Mouse (Mus musculus): ENCODE measurements around the gene Cox6a2.

The Cox6a2 gene

DNA sequence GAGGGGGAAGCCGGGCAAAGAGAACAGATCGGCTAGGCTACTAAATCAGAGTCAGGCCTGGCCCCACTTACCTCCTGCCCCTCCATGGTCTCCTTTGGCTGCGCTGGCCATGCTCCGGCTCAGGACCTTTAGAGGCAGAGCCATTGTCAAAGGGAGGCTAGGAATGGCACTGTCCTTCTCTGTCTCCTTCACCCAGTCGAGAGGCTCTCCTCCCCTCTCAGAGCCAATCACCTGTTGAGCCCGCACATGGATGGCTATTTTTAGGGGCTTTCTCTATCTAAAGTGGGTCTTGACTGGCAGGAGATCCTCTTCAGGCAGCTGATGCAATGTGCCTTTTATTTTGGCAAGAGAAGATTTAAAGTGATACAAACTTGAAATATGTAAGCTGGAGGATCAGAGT, at the start of gene Cox6a2:
Gene Cox6a2, minus strand, starts transcription at position 236 of the 400 bp plus-strand sequence.
- no peak for DNase-seq

DNA sequence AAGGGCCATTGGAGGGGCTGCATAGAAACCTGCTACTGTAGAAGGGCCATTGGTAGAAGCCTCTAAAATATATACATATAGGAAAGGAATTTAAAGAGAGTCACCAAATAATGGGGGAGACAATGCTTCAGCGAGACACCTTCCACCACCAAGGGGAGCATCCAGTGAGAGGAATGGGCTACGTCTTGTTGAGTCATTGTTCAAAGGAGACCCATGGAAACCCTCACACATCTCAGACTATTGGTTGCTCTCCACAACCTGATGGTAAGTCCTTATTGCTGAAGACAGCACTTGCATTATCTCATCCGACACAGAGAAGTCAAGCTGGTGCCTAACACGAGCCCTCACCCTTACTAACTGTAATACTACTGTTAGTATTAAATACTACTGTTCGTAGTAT, 49.6 kb upstream of the Cox6a2 start:
- no peak for DNase-seq

DNA sequence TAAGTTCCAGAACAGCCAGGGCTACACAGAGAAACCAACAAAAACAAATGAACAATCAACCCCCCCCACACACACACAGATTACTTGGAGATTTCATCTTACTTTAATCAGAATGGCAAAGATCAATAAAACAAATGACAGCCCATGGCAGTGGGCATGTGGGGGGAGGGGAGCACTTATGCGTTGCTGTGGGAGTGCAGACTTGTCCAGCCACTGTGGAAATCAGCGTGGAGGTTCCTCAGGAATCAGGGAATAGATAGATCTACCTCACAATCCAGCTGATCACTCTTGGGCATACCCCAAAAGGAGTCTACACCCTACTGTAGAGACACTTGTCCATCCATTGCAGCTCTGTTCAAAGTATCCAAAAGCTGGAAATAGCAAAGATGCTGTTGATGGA, 48.8 kb upstream of the Cox6a2 start:
- DNase-seq = no peak

- DNase-seq = no peak
Observed at GRCm38 (mm10) chr7:128252609-128253008, 46.4 kb upstream of the Cox6a2 start.

GRCm38 (mm10) chr7:128251946-128252345, 45.8 kb upstream of the Cox6a2 start:
- DNase-seq = no peak

GRCm38 (mm10) chr7:128249998-128250397, 43.8 kb upstream of the Cox6a2 start:
- no peak for DNase-seq

DNA sequence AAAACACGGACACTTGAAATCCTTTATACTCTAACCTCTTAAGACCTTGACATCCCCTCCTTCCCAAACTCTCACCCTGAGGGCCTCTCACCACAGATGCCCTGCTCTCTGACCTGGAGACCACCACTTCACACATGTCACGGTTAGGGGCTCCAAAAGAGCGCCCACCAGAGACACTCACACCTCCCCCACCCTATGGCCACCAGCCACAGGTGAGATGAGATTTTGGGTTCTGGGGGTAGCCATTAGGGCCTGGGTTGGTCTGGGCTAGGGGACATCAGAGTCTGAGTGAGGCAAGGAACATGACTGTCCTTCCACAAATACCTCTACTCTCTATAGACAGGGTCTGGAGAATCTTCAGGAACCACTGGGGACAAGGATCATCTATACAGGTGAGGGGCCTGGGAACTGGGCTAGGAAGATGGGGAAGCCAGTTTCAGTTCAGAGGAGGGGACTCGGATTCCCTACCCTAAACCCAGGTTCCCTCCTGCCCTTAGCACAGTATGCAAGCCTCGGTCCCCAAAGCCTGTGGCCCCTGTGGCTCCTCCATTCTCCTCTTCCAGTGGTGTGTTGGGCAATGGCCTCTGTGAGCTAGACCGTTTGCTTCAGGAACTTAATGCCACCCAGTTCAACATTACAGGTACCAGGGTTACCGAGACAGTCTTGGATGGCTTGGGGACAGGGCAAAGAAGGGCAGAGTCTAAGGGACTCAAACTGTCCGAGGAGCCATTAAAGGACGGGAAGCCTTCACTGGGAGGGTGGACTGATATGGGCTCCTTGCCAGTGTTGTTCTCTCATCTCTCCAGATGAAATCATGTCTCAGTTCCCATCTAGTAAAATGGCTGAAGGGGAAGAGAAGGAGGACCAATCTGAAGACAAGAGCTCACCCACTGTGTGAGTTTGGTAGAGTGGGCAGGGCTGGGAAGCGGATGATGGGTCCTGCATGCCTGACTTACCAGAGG, 42.2 kb upstream of the Cox6a2 start:
- DNase-seq = no peak

- peak; percentile 42 to 72 for DNase-seq
Observed at GRCm38 (mm10) chr7:128247443-128247842, 41.3 kb upstream of the Cox6a2 start.

- DNase-seq = no peak
Observed at GRCm38 (mm10) chr7:128246496-128247391, 40.6 kb upstream of the Cox6a2 start, which contains the start of gene Tgfb1i1. Gene Tgfb1i1 (plus strand): TSS chr7:128246812.

DNA sequence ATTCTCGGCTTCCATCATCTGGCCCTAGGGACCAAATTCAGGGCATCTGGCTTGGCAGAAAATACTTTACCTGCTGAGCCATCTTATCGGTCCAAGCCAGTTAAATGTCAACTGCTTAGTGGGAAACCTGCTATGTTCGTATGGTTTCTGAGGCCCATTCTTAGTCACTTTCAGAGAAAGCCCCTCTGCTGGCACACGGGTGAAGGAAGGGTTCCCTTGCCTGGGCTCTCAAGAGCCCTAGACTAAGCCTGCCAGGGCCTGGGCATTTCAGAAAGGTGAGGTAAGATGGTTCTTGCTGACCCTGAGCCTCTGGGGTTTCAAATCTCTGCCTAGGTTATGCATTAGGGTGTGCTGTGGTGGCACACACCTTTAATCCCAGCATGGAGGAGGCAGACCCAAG, 39.4 kb upstream of the Cox6a2 start:
- no peak for DNase-seq

DNA sequence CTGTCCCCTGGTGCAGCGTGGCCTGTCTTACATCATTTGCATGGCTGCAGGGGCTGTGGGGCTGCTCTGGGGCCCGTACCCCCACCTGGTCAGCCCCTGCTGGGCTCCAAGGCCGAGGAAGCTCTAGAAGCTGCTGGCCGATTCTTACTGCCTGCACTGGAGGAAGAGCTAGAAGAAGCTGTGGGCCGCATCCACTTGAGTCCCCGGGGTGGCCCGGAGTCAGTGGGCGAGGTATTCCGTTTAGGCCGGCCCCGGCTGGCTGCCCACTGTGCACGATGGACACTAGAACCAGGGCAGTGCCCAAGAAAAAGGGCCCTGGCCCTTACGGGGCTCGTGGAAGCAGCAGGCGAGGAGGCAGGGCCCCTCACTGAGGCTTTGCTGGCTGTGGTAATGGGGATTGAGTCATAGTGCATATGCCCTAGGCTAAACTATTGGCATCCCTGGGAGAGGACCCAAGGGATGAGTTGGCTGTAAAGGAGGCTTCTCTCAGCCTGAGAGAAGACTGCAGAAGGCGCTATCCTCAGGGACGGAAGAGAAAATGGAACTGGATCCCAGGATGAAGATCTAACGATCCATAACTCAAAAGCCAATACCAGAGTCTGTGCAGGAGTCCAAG, 38.3 kb upstream of the Cox6a2 start:
- no peak for DNase-seq

DNA sequence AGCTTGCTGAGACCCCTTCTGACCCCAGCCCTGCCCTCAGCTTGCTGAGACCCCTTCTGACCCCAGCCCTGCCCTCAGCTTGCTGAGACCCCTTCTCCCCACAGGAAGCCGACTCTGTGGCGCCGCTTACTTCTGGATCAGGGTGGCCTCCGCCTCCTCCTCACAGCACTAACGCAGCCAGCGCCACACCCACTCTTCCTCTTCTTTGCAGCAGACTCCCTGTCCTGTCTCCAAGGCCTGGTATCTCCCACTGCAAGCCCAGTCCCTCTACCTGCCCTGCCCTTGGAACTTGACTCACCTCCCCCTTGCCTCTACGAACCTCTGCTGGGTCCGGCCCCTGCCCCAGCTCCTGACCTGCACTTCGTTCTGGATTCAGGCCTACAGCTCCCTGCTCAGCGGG, 37.7 kb upstream of the Cox6a2 start:
- no peak for DNase-seq

DNA sequence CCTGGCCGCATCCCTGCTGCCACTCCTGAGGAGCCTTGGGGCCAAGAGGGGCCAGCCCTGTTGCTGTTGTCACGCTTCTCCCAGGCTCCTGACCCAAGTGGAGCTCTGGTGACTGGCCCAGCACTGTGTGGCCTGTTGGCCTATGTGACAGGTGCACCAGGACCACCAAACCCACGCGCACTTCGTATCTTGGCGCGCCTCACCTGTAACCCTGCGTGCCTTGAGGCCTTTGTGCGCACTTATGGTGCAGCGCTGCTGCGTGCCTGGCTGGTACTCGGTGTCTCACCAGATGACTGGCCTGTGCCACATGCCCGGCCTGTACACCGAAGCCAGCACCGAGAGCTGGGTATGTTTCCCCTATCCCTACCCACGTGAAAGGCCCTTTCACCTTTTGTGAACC, 36.1 kb upstream of the Cox6a2 start:
- DNase-seq = no peak

GRCm38 (mm10) chr7:128240131-128240784, 34.1 kb upstream of the Cox6a2 start:
- no peak for DNase-seq

GRCm38 (mm10) chr7:128238991-128239390, 32.8 kb upstream of the Cox6a2 start:
- peak in 1 of 2 experiments; percentile 32 for DNase-seq

DNA sequence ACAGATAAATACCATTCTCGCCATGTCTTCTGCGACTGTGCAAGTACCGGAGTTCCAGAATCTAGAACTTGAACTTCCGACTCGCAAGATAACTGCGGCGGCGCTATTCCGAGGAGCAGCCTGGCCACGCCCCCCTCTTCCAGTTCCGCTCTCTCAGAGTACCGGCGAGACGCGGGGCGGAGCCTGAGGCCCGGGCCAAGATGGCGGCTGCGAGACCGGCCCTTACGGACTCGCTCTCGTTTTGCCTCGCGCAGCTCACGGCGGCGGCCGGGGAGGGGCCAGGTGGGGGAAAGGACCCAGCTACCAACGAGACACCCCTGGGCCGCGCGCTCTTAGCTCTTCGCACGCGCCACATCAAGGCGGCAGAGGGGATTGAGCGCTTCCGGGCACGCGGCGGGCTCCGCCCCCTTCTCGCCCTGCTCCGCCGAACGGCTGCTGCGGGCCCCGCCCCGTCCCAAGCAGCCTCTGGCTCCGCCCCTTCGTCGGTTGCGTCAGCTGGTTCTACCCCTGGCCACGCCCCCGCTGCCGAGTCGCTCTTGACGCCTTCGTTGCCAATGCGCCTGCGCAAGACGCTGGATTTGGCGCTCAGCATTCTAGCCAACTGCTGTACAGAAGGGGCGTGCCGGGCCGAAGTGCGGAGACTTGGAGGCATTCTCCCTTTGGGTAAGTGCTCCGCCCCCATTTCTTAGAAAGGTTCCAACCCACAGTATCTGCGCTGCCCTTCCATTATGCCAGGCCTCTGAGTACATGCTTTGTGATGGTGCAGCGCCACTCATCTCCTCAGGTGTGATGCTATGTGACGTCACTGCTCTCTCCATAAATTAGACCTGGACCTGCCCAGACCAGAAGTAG, 32.0 kb upstream of the Cox6a2 start, which contains the start of gene 9130023H24Rik:
Gene 9130023H24Rik, minus strand, starts transcription at position 105 of the 852 bp plus-strand sequence.
- peak; percentile 100 for DNase-seq

DNA sequence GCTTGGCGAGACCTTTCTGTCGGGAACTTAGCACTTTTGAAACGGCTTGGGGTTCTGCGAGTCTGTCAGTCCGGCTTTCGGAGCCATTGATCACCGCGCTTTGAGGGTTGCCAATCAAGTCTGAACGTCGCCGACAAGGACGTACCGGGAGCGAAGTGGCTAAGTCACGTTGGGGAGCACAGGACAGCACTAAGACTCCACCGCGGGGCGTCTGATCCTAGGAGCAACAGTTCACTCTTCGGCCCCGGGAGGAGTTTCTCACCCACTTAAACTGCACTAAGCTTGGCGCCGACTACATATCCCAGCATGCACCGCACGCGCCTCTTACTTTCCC, 31.4 kb upstream of the Cox6a2 start:
- DNase-seq = no peak

DNA sequence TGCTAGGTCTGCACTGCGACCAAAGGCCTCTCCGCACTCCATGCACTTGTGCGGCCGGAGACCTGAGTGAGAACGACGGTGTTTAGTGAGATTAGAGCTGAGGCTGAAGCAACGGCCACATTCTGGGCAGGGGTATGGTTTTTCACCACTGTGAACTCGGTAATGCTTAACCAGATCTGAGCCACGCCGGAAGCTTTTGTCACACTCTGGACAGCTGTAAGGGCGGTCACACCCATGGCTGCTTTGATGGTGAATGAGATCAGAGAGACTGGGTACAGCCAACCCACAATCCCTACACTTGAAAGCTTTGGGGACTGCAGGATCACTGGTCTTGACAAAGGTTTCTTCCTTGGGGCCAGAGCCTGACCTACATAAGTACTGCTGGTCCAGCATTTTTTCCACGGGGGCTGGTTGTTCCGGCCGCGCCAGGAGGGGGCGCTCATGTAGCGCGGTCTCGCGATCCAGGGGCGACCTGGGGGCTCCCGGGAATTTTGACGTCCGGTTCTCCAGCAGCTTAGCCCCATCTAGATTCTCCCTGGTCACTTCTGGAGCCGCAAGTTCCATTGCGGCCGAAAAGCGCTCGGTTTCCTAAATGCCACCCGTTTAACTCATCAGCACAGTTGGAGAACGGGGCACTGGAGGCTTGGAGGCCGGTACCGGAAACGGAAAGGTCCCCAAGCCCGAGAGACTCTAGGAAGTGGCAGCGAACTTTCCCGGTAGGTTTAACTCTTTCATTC, 30.8 kb upstream of the Cox6a2 start, which contains the start of gene Armc5:
Gene Armc5, plus strand, starts transcription at position 487 of the 737 bp plus-strand sequence.
- DNase-seq = peak; percentile 69 to 81

DNA sequence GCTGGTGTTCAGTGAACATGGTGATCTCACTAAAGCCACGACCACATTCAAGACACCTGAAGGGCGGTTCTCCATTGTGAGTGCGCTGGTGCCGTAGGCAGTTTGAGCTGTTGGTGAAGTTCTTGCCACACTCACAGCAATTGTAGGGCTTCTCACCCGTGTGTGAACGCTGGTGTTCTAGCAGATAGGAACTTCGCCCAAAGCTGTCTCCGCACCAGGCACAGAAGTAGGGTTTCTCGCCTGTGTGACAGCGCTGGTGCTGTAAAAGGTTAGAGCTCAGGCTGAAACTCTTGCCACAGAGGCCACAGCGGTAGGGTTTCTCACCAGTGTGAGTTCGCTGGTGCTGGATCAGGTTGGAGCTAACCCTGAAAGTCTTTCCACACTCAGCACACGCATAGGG, 30.2 kb upstream of the Cox6a2 start:
- DNase-seq = no peak

- no peak for DNase-seq
Observed at GRCm38 (mm10) chr7:128235481-128235880, 29.3 kb upstream of the Cox6a2 start.

GRCm38 (mm10) chr7:128234796-128235195, 28.6 kb upstream of the Cox6a2 start:
- no peak for DNase-seq

Data from spleen, adult 18-20 months (tissue).